Mouse (Mus musculus) urinary bladder, adult 18-20 months (tissue): ENCODE results near the gene Fndc5.

Experiments
- DNase-seq, 2 experiments: peaks; one replicate each; pipeline ENCODE4 v3.0.0; 2022; ENCODE audit warnings: low spot score in 2 of 2, mixed read lengths in 2 of 2

The Fndc5 gene

DNA sequence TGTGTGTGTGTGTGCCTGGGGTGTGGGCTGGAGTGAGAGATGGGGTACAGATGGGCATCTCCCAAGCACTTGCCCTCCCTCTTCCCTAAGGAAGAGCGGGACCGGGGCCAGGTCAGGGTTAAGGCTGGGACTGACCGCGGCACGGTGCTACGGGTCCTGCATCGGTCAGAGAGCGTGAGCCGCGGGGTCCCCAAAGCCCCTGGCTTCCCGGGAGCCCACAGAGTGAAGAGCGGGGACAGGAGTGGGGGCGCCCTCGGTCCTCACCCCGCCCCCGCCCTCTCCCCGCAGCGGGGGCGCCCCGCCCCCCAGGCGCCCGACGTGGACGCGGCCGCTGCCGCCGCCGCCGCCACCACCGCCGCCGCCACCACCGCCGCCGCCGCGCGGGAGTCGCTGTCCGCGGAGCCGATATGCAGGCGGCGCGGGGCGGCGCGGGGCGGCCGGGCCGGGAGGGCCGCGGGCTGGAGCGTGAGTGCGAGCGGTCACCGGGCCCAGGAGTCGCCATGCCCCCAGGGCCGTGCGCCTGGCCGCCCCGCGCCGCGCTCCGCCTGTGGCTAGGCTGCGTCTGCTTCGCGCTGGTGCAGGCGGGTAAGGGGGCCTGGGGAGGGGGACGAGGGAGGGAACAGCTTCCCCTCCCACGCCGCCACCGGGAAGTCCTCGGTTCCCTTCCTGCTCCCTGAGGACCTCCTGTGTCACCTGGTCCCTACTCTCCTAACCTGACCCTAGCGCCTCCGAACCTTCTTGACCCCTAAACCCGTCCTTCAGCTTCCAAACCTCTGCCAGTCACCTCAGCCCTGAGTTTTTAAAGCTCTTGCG lies at the start of gene Fndc5:
Fndc5 (plus strand) TSS at position 421 of the 813 bp plus-strand sequence.
- DNase-seq: no peak

DNA sequence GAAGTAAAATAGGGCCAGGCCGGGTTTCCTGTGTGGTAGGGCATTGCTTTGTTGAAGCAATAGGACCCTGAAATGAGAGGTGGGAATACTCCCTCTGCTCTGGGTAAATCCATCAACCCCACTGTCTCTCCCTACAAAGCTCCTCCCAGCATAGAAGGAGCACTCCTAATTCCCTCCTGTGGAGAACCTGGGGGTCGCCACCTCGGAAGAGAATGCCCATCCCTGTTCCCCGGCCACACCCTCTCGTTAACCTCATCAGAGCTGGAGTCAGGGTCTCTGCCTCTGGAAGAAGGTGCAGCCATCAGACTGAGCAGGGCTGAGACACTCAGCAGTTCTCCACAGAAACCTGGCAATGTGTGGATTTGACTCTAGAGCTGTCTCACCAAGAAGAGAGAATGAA lies 48.9 kb upstream of the Fndc5 start:
- DNase-seq: no peak

DNA sequence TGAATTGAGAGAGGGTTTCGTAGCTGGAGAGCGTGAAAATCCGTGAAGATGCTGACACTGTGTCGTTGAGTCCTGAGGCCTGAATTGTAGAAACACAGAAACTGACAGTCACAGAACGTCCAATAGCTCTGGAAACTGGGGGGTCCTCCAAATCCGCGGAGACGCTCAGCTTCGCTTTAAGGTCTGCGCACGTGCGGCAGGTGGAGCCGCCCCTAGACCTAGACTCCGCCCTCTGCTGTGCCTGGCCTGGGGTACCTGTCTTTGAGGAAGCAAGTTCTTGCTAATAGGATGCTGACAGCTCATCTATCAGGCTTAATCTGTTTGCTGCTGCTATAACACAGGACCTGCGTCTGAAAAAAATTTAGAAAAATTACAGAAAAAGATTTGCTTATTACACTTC lies 41.5 kb upstream of the Fndc5 start:
- no peak for DNase-seq

GRCm38 (mm10) chr4:129097006-129097405 lies 39.8 kb upstream of the Fndc5 start:
- no peak for DNase-seq

- DNase-seq: no peak
Observed at GRCm38 (mm10) chr4:129102133-129102829, 34.5 kb upstream of the Fndc5 start.

DNA sequence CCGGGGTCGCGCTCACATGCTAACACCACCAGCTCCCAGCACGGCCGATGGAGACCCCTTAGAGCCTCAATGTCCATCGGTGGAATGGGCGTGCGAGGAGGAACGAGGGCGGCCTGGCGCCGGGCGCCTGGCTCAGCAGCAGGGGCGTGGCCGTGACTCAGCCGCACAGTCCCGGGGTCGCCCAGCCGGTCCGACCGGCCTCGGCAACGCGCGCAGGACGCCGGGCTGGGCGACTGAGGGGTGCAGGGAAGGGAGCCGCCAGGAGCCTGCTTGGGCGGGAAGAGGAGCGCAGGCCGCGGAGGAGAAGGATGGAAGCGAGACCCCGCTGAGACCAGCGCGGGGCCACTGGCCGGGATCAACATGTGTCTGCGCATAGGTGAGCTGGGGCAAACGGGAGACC lies 31.4 kb upstream of the Fndc5 start, which contains the start of gene Tmem54:
Tmem54 (plus strand) TSS at position 193 of the 400 bp plus-strand sequence.
- DNase-seq: peak; percentile 72 to 78

DNA sequence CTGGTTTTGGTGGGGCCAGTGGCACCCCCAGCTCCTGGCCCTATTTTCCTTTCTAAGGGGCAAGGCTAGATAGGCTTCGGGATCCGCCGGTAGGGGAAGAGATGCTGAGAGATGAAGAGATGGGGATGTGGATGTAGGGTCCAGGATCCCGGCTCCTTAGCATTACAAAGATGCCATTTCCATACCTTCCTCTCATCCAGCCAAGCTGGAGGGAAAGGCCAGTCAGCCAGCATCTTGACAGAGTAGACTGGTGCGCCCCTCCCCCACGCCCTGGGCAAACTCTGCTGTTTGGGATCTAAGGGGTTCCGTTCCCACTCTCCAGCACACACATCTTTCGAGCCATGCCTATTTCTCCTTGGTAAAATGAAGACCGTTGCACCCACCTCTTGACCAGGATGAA lies 30.7 kb upstream of the Fndc5 start:
- no peak for DNase-seq

GRCm38 (mm10) chr4:129107348-129107899 lies 29.4 kb upstream of the Fndc5 start:
- no peak for DNase-seq

DNA sequence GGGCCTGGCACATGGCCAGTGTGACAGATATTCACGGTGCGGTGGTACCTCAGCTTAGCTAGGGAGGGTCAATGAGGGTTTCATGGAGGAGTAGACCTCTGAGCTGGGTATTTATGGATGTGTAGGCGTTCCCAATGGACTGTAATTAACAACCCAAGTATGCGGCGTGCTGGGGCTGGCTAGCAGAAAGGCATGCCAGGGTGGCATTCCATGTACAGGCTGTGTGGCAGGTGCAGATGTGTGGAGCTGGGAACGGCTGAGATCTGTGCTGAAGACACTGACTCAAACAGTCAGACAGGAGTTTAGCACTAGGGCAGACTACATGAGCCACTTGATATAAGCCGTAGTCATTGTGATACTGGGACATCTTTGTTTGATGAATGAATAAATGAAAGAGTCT lies 28.2 kb upstream of the Fndc5 start:
- no peak for DNase-seq

GRCm38 (mm10) chr4:129110804-129111203 lies 26.0 kb upstream of the Fndc5 start:
- DNase-seq: no peak

- DNase-seq: no peak
Observed at GRCm38 (mm10) chr4:129111350-129111749, 25.4 kb upstream of the Fndc5 start.

DNA sequence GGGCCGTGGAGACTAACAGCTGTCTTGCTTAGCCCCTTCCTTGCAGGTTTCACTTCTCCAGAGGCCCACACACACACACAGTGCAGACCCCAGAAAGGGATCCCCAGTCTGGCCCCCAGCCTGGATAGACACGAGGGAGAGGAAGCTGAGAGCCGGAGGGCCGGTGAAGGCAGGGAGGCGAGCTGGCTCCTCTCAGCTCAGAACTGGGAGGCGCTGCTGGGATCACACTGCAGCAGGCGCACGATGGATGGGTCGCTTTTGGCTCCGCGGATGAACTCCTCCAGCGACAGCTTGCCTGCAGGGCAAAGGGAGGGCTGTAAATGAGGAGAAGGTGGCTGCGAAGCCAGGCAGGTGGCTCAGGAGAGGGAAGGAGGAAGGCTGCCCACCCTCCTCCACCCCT lies 24.6 kb upstream of the Fndc5 start:
- no peak for DNase-seq

DNA sequence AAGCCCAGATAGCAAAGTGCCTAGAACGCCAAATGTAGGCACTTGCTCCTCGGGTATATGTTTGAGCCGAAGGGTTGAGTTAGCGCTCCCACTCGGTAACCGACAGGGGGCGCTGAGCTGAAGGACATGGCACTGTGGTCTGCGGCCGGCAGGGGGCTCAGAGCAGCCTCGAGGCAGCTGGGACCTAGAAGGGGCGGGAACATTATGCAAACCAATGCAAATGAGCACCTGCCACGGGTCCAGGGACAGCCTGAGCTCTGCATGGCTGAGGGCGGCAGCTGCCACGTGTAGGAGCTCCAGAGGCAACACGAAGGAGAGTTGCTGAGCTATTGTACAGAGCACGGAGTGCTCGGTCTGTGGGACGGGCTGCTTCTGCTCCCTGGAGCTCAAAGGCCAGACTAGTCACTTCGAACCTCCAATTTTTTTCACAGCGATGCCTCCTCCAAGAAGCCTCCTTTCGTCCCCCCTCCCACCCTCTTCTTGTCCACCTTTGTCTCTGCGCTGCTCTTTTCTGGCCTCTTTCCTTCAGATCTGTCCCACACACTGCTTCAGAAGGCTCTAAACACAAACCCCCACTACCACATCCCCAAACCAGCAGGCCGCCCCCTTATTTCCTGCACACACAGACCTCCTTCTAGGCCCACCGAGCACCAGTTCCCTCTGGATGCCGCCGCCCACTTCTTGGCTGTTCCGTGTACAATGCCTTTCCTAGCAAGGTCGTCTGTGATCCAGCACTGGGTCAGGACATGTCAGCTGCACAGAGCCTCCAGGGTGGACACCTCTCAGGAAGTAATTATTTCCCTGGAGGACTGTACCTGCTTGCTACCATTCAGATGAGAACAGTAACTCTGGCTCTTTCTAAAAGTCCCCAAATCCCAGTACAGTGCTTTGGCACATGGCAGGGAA lies 23.5 kb upstream of the Fndc5 start:
- DNase-seq: no peak

- no peak for DNase-seq
Observed at GRCm38 (mm10) chr4:129116703-129117102, 20.1 kb upstream of the Fndc5 start.

DNA sequence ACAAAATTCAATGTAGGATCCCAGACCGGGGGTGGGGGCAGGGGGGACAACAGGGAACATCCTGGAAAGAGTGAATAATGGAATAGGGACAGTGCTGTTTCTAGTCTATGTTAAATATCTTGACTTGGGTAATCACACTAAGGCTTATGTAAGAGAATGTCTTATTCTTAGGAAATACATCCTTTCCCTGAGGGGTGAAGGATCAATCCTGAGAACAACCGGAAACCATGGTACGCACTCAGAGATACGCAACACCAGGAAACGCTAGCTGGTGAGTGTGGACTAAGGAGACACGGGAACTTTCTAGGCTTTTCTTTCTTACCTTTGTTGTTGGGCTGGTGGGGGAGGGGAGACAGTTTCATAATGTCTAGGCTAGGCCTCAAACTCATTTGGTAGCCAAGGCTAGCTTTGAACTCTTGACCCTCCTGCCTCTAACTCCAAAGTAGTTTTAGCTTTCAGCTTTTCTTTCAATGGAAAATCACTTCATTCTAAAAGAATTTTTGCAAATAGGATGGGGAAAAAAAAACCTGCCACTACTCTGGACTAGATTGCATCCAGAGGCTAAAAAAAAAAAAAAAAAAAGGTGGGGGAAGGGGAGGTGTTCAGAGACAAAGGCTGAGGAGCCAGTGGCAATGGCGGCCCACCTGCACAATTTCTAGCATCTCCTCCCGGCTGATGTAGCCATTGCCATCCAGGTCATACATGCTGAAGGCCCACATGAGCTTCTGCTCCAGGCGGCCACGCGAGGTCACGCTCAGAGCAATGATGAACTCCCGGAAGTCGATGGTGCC lies 18.9 kb upstream of the Fndc5 start:
- DNase-seq: no peak

GRCm38 (mm10) chr4:129119708-129120107 lies 17.1 kb upstream of the Fndc5 start:
- DNase-seq: no peak

GRCm38 (mm10) chr4:129120520-129121445 lies 16.0 kb upstream of the Fndc5 start:
- no peak for DNase-seq

- no peak for DNase-seq
Observed at GRCm38 (mm10) chr4:129121569-129122086, 15.2 kb upstream of the Fndc5 start, which contains the start of gene Hpca. Gene Hpca, minus strand, starts transcription at chr4:129122036.

GRCm38 (mm10) chr4:129122107-129122506 lies 14.7 kb upstream of the Fndc5 start:
- DNase-seq: no peak
